Mouse (Mus musculus) C2C12 (cell line): ENCODE measurements around the gene Msantd2. TPM values are rescaled to one million over a fixed set of nuclear protein-coding genes. Genes with fewer than 3 reads are reported as not detected.

ENCODE experiments used
- H3K27me3 ChIP-seq: one replicate; pipeline ENCODE4 v1.6.1; 2011; ENCODE audit not compliant: control insufficient read depth, insufficient read depth, insufficient read length
- H3K36me3 ChIP-seq: one replicate; pipeline ENCODE4 v1.6.1; 2011; ENCODE audit not compliant: control insufficient read depth, insufficient read depth
- H3K4me3 ChIP-seq: one replicate; pipeline ENCODE4 v1.5.1; 2011; ENCODE audit warnings: mild to moderate bottlenecking, control low read depth; ENCODE audit not compliant: poor library complexity, insufficient read depth, severe bottlenecking
- H3K79me2 ChIP-seq: one replicate; pipeline ENCODE4 v1.6.1; 2011; ENCODE audit not compliant: control insufficient read depth, insufficient read depth
- H3K79me3 ChIP-seq: one replicate; pipeline ENCODE4 v1.6.1; 2011; ENCODE audit warnings: low read depth, control low read depth
- H3ac ChIP-seq: one replicate; pipeline ENCODE3; 2011; ENCODE audit warnings: low read depth; ENCODE audit not compliant: control insufficient read depth, insufficient read length
- CEBPB ChIP-seq: IDR thresholded peaks from one replicate; pipeline ENCODE4 v1.6.1; 2011; ENCODE audit warnings: low read depth, mild to moderate bottlenecking, control low read depth, moderate library complexity
- CTCF ChIP-seq: IDR thresholded peaks from one replicate; pipeline ENCODE4 v1.5.1; 2011; ENCODE audit not compliant: control insufficient read depth, insufficient read depth, insufficient read length
- FOSL1 ChIP-seq: IDR thresholded peaks from one replicate; pipeline ENCODE4 v1.8.0; 2011; ENCODE audit warnings: mild to moderate bottlenecking, low read length; ENCODE audit not compliant: poor library complexity, insufficient read depth, severe bottlenecking
- MAX ChIP-seq: IDR thresholded peaks from one replicate; pipeline ENCODE4 v1.6.1; 2011; ENCODE audit warnings: mild to moderate bottlenecking, control low read depth
- MYOD1 ChIP-seq: IDR thresholded peaks from one replicate; pipeline ENCODE4 v1.6.1; 2011; ENCODE audit warnings: low read depth; ENCODE audit not compliant: control insufficient read depth, insufficient read length
- MYOG ChIP-seq: IDR thresholded peaks from one replicate; pipeline ENCODE4 v1.6.1; 2011; ENCODE audit not compliant: control insufficient read depth, insufficient read length; ENCODE audit errors: extremely low read depth
- USF1 ChIP-seq: IDR thresholded peaks from one replicate; pipeline ENCODE4 v1.6.1; 2011; ENCODE audit warnings: low read depth, mild to moderate bottlenecking, control low read depth, moderate library complexity
- polyA plus RNA-seq: library from polyadenylated mRNA; unstranded; fragments of >200 nt; fragmentation: generic; extraction: Trizol; gene quantifications from one replicate; pipeline ENCODE4 v1.2.1, GENCODE M21; 2012; ENCODE audit warnings: missing spikeins

Gene Msantd2
- polyA plus RNA-seq, 1 experiment, result 8.4 TPM

DNA sequence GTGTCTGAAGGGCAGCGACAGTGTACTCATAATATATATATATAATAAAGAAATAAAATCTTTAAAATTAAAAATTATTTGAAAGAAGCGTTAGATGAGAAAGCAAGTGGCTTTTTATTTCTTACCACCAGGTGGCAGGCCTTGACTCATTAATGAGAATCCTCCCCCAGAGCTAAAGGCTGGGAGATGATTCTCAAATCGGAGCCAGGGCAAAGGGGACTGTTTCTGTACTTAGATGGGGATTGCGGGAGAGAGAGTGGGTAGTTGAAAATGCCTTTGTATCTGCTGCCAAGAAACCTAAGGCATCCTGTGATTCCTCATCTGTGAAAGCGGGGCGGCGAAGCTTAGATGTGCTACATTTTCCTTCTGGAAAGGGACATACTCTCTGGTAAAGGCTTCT lies 26.4 kb upstream of the Msantd2 start:
- TF ChIP-seq MYOD1, result no peak
- no peak for TF ChIP-seq CTCF
- TF ChIP-seq USF1, result no peak
- no peak for TF ChIP-seq FOSL1
- TF ChIP-seq MAX, result no peak
- TF ChIP-seq MYOG, result no peak
- no peak for TF ChIP-seq CEBPB
- no peaks in the 10 kb centered on the region for H3K79me2 ChIP-seq
- H3K4me3 ChIP-seq, result no peak overlapping the region
- H3K27me3 ChIP-seq, result peaks cover 28% of the 10 kb centered on the region
- no peak overlapping the region for H3ac ChIP-seq
- no peaks in the 10 kb centered on the region for H3K79me3 ChIP-seq
- H3K36me3 ChIP-seq, result no peaks in the 10 kb centered on the region

DNA sequence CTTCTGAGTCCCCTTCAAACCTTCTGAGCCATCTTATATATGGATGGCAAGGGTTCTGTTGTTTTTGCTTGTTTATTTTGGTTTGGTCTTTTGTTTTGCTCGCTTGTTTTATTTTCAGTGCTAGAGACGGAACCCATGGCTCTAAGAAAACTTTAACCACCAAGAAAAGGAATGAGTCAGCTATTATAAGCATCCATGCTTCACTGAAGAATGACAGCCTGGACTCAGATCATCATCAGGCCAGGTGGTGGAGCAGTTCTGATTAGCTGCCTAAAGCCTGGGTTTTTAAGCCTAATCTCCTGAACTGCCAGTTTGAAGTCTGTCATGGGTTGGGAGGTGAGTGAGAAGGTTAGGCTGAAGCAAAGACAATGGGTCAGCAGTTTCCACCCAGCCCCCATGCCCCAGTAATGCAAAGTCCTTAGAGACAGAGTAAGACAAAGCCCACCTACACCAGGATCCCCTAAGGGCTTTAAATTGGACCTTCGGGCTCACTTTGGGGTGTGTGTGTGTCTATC lies 15.5 kb upstream of the Msantd2 start:
- no peak overlapping the region for H3K4me3 ChIP-seq
- TF ChIP-seq MYOD1 (no peak), MYOG (no peak), USF1 (no peak), FOSL1 (no peak), CEBPB (no peak), CTCF (no peak), MAX (no peak)
- H3K79me3 ChIP-seq, result no peaks in the 10 kb centered on the region
- H3K79me2 ChIP-seq, result no peaks in the 10 kb centered on the region
- H3K27me3 ChIP-seq, result peaks cover 3% of the 10 kb centered on the region
- no peaks in the 10 kb centered on the region for H3K36me3 ChIP-seq
- no peak overlapping the region for H3ac ChIP-seq

DNA sequence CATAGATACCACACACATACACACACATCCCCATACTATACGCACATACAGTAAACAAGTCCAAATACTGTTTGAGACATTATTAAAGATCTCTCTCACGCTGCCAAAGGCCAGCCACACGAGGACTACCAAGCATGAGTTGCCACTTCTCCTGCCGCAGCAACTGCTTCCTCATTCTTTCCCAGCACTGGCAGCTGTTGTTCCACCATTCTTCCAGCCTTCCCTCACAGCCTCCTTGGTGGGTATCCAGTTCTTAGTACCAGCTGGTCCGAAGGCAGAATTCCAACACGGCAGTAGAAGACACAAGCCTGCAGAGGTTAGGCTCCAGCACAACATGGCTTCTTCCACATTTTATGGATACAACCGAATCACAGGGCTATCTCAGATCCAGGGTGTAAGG lies 14.2 kb upstream of the Msantd2 start:
- TF ChIP-seq USF1 (no peak), FOSL1 (no peak), MYOD1 (no peak), MAX (no peak), CEBPB (no peak), CTCF (no peak), MYOG (no peak)
- Histone ChIP-seq H3K27me3 (peaks cover 3% of the 10 kb centered on the region), H3K4me3 (no peak overlapping the region), H3K79me2 (no peaks in the 10 kb centered on the region), H3K36me3 (no peaks in the 10 kb centered on the region), H3ac (no peak overlapping the region), H3K79me3 (no peaks in the 10 kb centered on the region)

DNA sequence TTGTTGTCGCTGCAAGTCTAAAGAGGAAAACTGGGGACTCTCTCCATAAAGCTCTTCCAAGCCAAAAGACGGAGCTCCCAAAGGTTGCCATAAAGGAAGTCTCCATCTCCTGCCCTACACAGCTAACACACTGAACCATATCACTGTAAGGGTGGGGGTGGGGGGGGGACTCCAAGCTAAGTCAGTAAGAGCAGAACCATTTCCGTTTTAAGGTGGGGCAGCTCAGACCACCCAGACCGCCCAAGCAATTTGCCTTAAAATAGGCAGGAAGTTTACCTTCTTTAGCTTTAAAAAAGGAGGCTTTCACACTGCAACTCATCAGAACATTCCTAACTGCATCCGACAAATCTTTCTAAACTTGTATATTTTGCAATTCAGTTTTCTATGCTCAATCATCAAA lies 4.0 kb upstream of the Msantd2 start:
- TF ChIP-seq CEBPB, result no peak
- TF ChIP-seq MAX, result no peak
- TF ChIP-seq FOSL1, result no peak
- TF ChIP-seq USF1, result no peak
- TF ChIP-seq MYOG, result no peak
- TF ChIP-seq CTCF, result no peak
- TF ChIP-seq MYOD1, result no peak
- H3K27me3 ChIP-seq, result peaks cover 3% of the 10 kb centered on the region
- peaks cover 9% of the 10 kb centered on the region for H3K79me2 ChIP-seq
- H3ac ChIP-seq, result no peak overlapping the region
- H3K4me3 ChIP-seq, result no peak overlapping the region
- H3K36me3 ChIP-seq, result no peaks in the 10 kb centered on the region
- peaks cover 6% of the 10 kb centered on the region for H3K79me3 ChIP-seq

DNA sequence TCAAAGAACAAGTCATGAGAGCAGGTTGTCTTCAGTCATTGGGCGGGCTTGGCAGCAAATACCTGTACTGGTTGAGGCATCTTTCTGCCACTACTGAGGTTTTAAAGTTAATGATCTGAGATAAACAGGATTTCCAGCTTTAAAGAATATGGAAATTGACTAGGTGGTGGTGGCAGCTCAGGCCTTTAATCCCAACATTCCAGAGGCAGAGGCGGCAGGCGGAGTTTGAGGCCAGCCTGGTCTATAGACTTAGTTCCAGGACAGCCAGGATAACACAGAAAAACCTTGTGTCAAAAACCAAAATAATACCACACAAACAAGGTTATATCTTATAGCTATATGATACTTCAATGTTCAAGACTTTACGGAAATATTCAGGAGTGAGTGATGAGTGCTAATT lies 1.1 kb upstream of the Msantd2 start:
- Histone ChIP-seq H3K27me3 (no peaks in the 10 kb centered on the region), H3K79me2 (peaks cover 38% of the 10 kb centered on the region), H3ac (no peak overlapping the region), H3K4me3 (peak overlapping the region; percentile 75), H3K79me3 (peaks cover 30% of the 10 kb centered on the region), H3K36me3 (peaks cover 8% of the 10 kb centered on the region)
- TF ChIP-seq MYOG, result no peak
- no peak for TF ChIP-seq CTCF
- TF ChIP-seq MYOD1, result no peak
- no peak for TF ChIP-seq FOSL1
- TF ChIP-seq MAX, result no peak
- no peak for TF ChIP-seq USF1
- TF ChIP-seq CEBPB, result no peak

DNA sequence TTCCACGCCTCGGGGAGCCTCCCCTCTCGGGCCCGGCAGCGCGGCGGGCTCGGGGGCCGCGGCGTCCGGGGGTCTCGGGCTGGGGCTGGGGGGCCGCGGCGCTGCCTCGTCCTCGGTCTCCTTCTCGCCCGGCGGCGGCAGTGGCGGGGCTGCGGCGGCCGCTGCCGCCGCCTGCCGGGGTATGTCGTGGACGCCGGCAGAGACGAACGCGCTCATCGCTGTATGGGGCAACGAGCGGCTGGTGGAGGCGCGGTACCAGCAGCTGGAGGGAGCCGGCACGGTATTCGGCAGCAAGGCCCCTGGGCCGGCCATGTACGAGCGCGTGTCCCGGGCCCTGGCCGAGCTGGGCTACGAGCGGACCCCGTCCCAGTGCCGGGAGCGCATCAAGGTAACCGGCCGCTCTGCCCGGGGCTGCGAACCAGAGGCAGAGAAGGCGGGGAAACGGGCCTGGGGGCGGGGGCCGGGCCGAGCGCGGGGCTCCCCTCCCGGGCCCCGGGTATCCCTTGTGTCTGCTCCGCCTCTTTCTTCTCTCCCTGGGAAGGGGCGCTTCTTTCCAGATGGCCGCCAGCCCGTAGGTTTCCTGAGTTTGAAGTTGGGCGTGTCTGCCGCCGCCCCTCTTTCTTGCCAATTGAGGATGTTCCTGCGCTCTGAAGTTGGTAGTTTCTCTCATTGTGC lies 464 bp downstream of the Msantd2 start:
- peaks cover 8% of the 10 kb centered on the region for H3K36me3 ChIP-seq
- H3ac ChIP-seq, result peak overlapping the region; percentile 81
- H3K79me2 ChIP-seq, result peaks cover 53% of the 10 kb centered on the region
- H3K79me3 ChIP-seq, result peaks cover 42% of the 10 kb centered on the region
- TF ChIP-seq CTCF, result no peak
- TF ChIP-seq MAX, result no peak
- TF ChIP-seq USF1, result no peak
- TF ChIP-seq CEBPB, result no peak
- no peak for TF ChIP-seq FOSL1
- TF ChIP-seq MYOD1, result no peak
- no peak for TF ChIP-seq MYOG
- no peaks in the 10 kb centered on the region for H3K27me3 ChIP-seq
- H3K4me3 ChIP-seq, result peak overlapping the region; percentile 75
